Mouse (Mus musculus): ENCODE measurements around the gene Gatb. TPM values are rescaled to one million over a fixed set of nuclear protein-coding genes. Genes with fewer than 3 reads are reported as not detected.
"Not testable (repeated sequence)": the region's sequence is repeated elsewhere in the genome, so short reads cannot be mapped to it uniquely, and the experiment has no call there.

Gene Gatb
- polyA plus RNA-seq, 1 experiment from 2014 or later: 25.3 TPM

DNA sequence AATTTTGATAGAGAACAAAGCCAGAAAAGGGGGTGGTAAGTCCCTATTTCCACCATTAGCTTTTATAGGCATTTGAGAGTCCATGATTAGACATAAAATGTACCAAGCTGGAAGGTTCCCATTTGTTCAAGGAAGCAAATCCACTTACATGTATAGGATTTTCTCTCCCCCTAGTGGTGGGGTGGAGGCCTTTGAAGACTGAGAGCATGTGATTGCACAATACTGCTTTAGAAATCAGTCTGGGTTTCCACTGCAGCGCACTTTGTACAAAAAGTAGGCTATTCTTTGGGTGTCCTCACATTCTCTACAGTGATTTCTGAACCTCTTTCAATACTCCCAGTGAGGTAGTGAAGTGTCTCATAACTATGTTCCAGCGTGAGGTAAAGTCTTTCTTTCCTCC lies 2.6 kb upstream of the Gatb start:
- H3K9me3 ChIP-seq: no peaks in the 10 kb centered on the region
- 53% methylated on average over 2 of the region's 2 CpGs for WGBS
- H3K27me3 ChIP-seq: no peaks in the 10 kb centered on the region
- H3K27ac ChIP-seq: no peak overlapping the region
- no peak for ATAC-seq (ENCODE audit: low FRiP score)
- H3K4me3 ChIP-seq (replicated peaks): no peak overlapping the region
- H3K36me3 ChIP-seq (replicated peaks): no peaks in the 10 kb centered on the region
- no peak overlapping the region for H3K9ac ChIP-seq
- H3K4me2 ChIP-seq: no peak overlapping the region
- H3K4me1 ChIP-seq: 0 out of 2 replicates have a peak, but pooled peaks cover 3% of the 10 kb centered on the region

- H3K4me3 ChIP-seq (replicated peaks); ATAC-seq (ENCODE audit: low FRiP score); H3K9me3 ChIP-seq; H3K4me1 ChIP-seq; H3K9ac ChIP-seq; H3K27me3 ChIP-seq; H3K36me3 ChIP-seq (replicated peaks); H3K4me2 ChIP-seq; H3K27ac ChIP-seq: not testable (repeated sequence)
- WGBS: 96% methylated on average over 8 of the region's 8 CpGs
Measured at GRCm38 (mm10) chr3:85572502-85572901, 1.4 kb upstream of the Gatb start.

DNA sequence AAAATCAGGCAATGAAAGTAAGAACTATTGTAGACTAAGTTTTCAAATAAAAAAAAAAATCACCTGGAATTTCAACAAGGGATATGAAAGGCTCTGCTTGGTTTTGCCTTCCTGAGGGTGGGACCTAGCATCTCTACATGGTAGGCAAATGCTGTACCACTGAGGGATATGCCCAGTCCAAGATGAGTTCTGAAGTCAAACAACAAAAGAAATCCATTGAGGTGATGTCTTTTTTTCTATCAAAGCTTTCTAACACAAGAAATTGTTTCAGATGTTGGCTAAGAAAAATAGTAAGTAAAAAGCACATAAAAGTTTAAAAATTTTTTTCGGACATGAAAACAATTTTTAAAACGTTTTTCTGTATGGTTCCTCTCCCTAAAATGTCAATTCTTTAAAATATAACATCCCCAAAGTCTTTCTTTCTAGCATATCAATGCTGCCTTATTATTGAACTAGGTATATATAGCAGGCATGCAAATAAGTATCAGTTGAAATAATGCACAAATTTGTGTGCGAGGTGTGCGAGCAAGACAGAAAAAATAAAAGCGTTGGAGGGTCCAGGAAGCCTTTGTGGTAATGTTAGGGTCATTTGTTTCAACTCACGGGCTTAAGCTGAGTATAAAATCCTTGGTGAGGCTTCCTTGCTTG lies 579 bp upstream of the Gatb start:
- ATAC-seq (ENCODE audit: low FRiP score): no peak; the same call in 1 of the 2 replicates
- peak overlapping the region; percentile 65 for H3K4me2 ChIP-seq
- H3K9ac ChIP-seq: no peak overlapping the region
- H3K4me3 ChIP-seq (replicated peaks): peak overlapping the region; percentile 66
- no peak overlapping the region for H3K27ac ChIP-seq
- H3K9me3 ChIP-seq: no peaks in the 10 kb centered on the region
- 24% methylated on average over 6 of the region's 6 CpGs for WGBS
- 0 out of 2 replicates have a peak, but pooled peaks cover 3% of the 10 kb centered on the region for H3K4me1 ChIP-seq
- no peaks in the 10 kb centered on the region for H3K36me3 ChIP-seq (replicated peaks)
- no peaks in the 10 kb centered on the region for H3K27me3 ChIP-seq

- Histone ChIP-seq H3K4me1 (no peaks in the 10 kb centered on the region), H3K9ac (no peak overlapping the region), H3K36me3 (replicated peaks) (no peaks in the 10 kb centered on the region), H3K27ac (no peak overlapping the region), H3K4me2 (no peak overlapping the region), H3K9me3 (no peaks in the 10 kb centered on the region), H3K27me3 (no peaks in the 10 kb centered on the region), H3K4me3 (replicated peaks) (no peak overlapping the region)
- ATAC-seq (ENCODE audit: low FRiP score): no peak
- 80% methylated on average over 2 of the region's 2 CpGs for WGBS
Measured at GRCm38 (mm10) chr3:85582726-85583125, 8.8 kb downstream of the Gatb start.

DNA sequence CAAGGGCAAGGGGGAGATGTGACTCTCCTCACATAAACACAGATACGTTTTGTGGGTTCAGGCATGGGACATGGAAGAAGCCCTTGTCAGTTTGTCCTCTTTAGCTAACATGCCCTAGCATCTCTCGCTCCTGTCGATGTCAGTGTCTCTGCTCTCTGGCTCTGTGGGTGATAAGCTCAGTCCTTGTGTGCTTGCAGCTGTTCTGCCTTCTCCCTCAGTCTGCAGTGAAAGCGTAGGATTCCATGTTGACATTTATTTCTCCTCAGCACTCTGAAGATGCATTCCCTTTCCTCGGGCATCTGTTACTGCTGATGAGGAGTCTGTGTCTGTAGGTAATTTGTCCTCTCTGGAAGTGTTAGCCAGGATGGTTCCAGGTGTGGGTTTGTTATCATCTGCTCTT lies 9.3 kb downstream of the Gatb start:
- Histone ChIP-seq H3K9ac (no peak overlapping the region), H3K27ac (no peak overlapping the region), H3K4me2 (no peak overlapping the region), H3K4me3 (replicated peaks) (no peak overlapping the region), H3K27me3 (no peaks in the 10 kb centered on the region), H3K4me1 (no peaks in the 10 kb centered on the region), H3K9me3 (no peaks in the 10 kb centered on the region), H3K36me3 (replicated peaks) (no peaks in the 10 kb centered on the region)
- 91% methylated on average over 5 of the region's 5 CpGs for WGBS
- no peak for ATAC-seq (ENCODE audit: low FRiP score)

- Histone ChIP-seq H3K4me1 (no peaks in the 10 kb centered on the region), H3K27ac (no peak overlapping the region), H3K36me3 (replicated peaks) (no peaks in the 10 kb centered on the region), H3K27me3 (no peaks in the 10 kb centered on the region), H3K4me2 (no peak overlapping the region), H3K9me3 (no peaks in the 10 kb centered on the region), H3K4me3 (replicated peaks) (no peak overlapping the region), H3K9ac (no peak overlapping the region)
- 93% methylated on average over 4 of the region's 4 CpGs for WGBS
- ATAC-seq (ENCODE audit: low FRiP score): no peak
Measured at GRCm38 (mm10) chr3:85584966-85585365, 11.0 kb downstream of the Gatb start.

GRCm38 (mm10) chr3:85588701-85589100 lies 14.8 kb downstream of the Gatb start:
- Histone ChIP-seq H3K36me3 (replicated peaks) (no peaks in the 10 kb centered on the region), H3K4me2 (no peak overlapping the region), H3K4me3 (replicated peaks) (no peak overlapping the region), H3K27ac (no peak overlapping the region), H3K4me1 (no peaks in the 10 kb centered on the region), H3K9ac (no peak overlapping the region), H3K9me3 (no peaks in the 10 kb centered on the region), H3K27me3 (no peaks in the 10 kb centered on the region)
- 76% methylated on average over 2 of the region's 2 CpGs for WGBS
- no peak for ATAC-seq (ENCODE audit: low FRiP score)

GRCm38 (mm10) chr3:85590090-85590754 lies 16.3 kb downstream of the Gatb start:
- WGBS: 90% methylated on average over 3 of the region's 3 CpGs
- Histone ChIP-seq H3K4me3 (replicated peaks) (no peak overlapping the region), H3K4me2 (no peak overlapping the region), H3K27ac (no peak overlapping the region), H3K9me3 (no peaks in the 10 kb centered on the region), H3K4me1 (no peaks in the 10 kb centered on the region), H3K9ac (no peak overlapping the region), H3K36me3 (replicated peaks) (no peaks in the 10 kb centered on the region), H3K27me3 (no peaks in the 10 kb centered on the region)
- ATAC-seq (ENCODE audit: low FRiP score): no peak

DNA sequence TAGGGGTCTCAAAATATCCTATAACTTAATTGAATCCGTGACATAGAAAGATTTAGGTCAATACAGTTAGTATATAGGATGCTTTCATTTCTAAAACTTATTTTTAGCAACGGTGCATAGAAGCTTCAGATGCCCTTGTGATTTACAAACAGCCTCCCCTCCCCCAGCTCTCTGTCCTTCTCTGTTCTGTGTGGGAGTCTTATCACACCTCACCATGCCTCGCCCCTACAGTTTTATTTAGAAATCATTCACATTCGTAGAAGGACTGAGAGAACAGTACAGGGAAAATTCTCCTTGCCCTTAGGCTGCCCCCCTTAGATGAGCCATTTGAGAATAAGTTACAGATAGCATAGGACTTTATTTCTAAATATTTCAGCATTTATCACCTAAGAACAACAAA lies 18.1 kb downstream of the Gatb start:
- ATAC-seq (ENCODE audit: low FRiP score): no peak
- Histone ChIP-seq H3K36me3 (replicated peaks) (no peaks in the 10 kb centered on the region), H3K4me1 (no peaks in the 10 kb centered on the region), H3K4me2 (no peak overlapping the region), H3K9ac (no peak overlapping the region), H3K9me3 (no peaks in the 10 kb centered on the region), H3K27ac (no peak overlapping the region), H3K4me3 (replicated peaks) (no peak overlapping the region), H3K27me3 (no peaks in the 10 kb centered on the region)
- 84% methylated on average over 4 of the region's 4 CpGs for WGBS

DNA sequence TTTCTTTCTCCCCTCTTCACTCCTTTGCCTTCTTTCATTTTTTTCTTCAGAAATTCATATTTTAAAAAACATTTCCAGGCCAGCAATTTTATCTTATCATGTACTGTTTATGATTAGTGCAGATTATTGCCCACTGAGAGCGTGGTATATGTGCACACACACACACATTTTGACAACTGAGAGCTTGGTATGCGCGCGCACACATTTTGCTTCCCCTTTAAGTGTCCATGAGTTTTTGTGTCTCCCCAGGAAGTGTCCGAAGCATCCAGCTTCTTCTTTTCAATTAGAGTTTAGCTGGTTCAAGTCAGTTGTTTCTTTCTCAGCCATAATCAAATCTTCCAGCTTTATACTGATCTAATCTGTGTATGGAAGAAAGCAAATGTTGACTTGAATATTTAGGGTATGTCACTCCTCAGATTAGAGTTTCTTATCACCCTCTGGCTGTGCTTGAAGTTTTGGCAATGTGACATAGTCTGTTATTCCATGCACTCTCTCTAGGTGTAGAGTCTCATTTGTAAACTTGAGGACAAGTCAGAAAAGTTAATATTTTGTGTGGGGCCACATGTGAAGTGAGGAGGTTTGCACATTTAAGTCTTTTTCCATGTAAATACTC lies 18.8 kb downstream of the Gatb start:
- H3K9me3 ChIP-seq: no peaks in the 10 kb centered on the region
- H3K27me3 ChIP-seq: no peaks in the 10 kb centered on the region
- no peak overlapping the region for H3K4me3 ChIP-seq (replicated peaks)
- ATAC-seq (ENCODE audit: low FRiP score): no peak
- H3K27ac ChIP-seq: no peak overlapping the region
- no peak overlapping the region for H3K9ac ChIP-seq
- WGBS: 93% methylated on average over 5 of the region's 5 CpGs
- no peak overlapping the region for H3K4me2 ChIP-seq
- no peaks in the 10 kb centered on the region for H3K36me3 ChIP-seq (replicated peaks)
- H3K4me1 ChIP-seq: no peaks in the 10 kb centered on the region

GRCm38 (mm10) chr3:85594452-85594851 lies 20.5 kb downstream of the Gatb start:
- H3K4me1 ChIP-seq: no peaks in the 10 kb centered on the region
- H3K27me3 ChIP-seq: no peaks in the 10 kb centered on the region
- H3K27ac ChIP-seq: no peak overlapping the region
- 77% methylated on average over 3 of the region's 3 CpGs for WGBS
- no peaks in the 10 kb centered on the region for H3K36me3 ChIP-seq (replicated peaks)
- no peak overlapping the region for H3K9ac ChIP-seq
- H3K9me3 ChIP-seq: no peaks in the 10 kb centered on the region
- no peak for ATAC-seq (ENCODE audit: low FRiP score)
- no peak overlapping the region for H3K4me3 ChIP-seq (replicated peaks)
- H3K4me2 ChIP-seq: no peak overlapping the region

DNA sequence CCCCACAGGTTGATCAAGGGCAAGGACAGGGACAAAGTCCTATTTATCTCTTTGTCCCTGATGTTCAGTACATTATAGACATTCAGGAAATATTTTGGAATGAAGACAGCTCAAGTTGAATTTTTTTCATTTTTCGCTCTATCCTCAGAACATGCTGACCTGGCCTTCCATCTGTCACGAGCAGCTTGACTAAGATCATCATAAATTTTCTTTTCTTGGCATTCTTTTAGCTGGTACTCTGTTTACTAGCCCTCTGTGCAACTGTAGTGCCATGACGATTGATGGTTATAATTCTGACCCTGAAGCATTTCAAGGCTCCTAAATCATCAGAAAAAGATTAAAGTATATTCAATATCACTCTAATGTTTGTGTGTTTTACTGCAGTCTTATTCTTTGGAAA lies 25.6 kb downstream of the Gatb start:
- no peak overlapping the region for H3K4me2 ChIP-seq
- no peak overlapping the region for H3K27ac ChIP-seq
- no peak for ATAC-seq (ENCODE audit: low FRiP score)
- peaks cover 25% of the 10 kb centered on the region for H3K4me1 ChIP-seq
- no peaks in the 10 kb centered on the region for H3K36me3 ChIP-seq (replicated peaks)
- 89% methylated on average over 3 of the region's 3 CpGs for WGBS
- no peaks in the 10 kb centered on the region for H3K27me3 ChIP-seq
- H3K9me3 ChIP-seq: no peaks in the 10 kb centered on the region
- H3K4me3 ChIP-seq (replicated peaks): no peak overlapping the region
- H3K9ac ChIP-seq: no peak overlapping the region
